Mouse (Mus musculus): ENCODE measurements at regions not wholly inside any gene's neighbourhood (a gene's known extent, or its start where the extent isn't known, plus 50 kb on each side); places are given as distances from the start of the nearest gene placed in this dataset.

DNA sequence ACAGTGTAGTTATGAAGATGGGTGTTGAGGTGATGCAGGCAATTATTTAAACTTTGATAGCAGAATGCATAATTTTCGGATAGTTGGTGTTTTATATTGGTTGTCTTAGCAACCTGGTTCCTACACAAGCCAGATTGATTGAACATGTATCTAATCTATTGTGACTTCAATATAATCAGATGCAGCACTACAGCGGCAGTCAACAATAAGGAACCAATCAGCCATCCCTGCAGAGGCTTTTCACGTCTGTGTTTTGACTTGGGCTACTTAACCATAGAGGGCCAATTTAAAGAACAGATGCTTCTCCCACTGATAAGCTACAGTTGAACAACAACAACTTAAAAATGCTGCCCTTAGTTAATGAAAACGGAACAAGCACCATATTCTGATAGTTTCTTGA is 267.8 kb downstream of the Lmo7 start:
- TF ChIP-seq EP300 (optimal IDR thresholded peaks at IDR 0.05) (no peak), CTCF (IDR thresholded peaks at IDR 0.05; ENCODE audit: low read depth) (no peak)

All from stomach, postnatal 0 days (tissue).